Mouse (Mus musculus) thymus, adult 2 months (tissue): Measurements from ENCODE around the gene Gorasp1. TPM values are rescaled to one million over a fixed set of nuclear protein-coding genes. Genes with fewer than 3 reads are reported as not detected.

Experiments
- DNase-seq: peaks from one replicate; pipeline ENCODE4 v3.0.0; 2021
- H3K27ac ChIP-seq: fragments of 200-500 bp; 2 replicates; pipeline ENCODE4 v1.5.1; 2012; ENCODE audit warnings: low read length, control low read depth; ENCODE audit not compliant: control insufficient read depth, insufficient read depth
- H3K27me3 ChIP-seq: fragments of 200-500 bp; 2 replicates; pipeline ENCODE4 v1.6.1; 2012; ENCODE audit warnings: mild to moderate bottlenecking, low read length, moderate library complexity, mixed read lengths; ENCODE audit not compliant: control insufficient read depth, insufficient read depth
- H3K36me3 ChIP-seq: fragments of 200-500 bp; 2 replicates; pipeline ENCODE4 v1.6.1; 2012; ENCODE audit warnings: mild to moderate bottlenecking, low read length, moderate library complexity; ENCODE audit not compliant: control insufficient read depth, insufficient read depth
- H3K4me1 ChIP-seq: fragments of 200-500 bp; replicated peaks from 2 replicates; pipeline ENCODE4 v1.6.1; 2012; ENCODE audit warnings: low read length; ENCODE audit not compliant: control insufficient read depth, insufficient read depth
- H3K4me3 ChIP-seq: fragments of 200-500 bp; 2 replicates; pipeline ENCODE4 v1.5.1; 2012; ENCODE audit warnings: mild to moderate bottlenecking, low read length, control low read depth, moderate library complexity; ENCODE audit not compliant: control insufficient read depth, insufficient read depth
- CTCF ChIP-seq: fragments of 200-500 bp; IDR thresholded peaks from 2 replicates; pipeline ENCODE4 v1.5.1; 2012; ENCODE audit warnings: mild to moderate bottlenecking, control low read depth, low read length, moderate library complexity, borderline replicate concordance; ENCODE audit not compliant: control insufficient read depth, poor library complexity, insufficient read depth; ENCODE audit errors: extremely low read depth
- POLR2A ChIP-seq: fragments of 200-500 bp; IDR thresholded peaks from 2 replicates; pipeline ENCODE4 v1.6.1; 2012; ENCODE audit warnings: mild to moderate bottlenecking, low read length, control low read depth, moderate library complexity; ENCODE audit not compliant: control insufficient read depth, poor library complexity, insufficient read depth; ENCODE audit errors: extremely low read depth
- WGBS: fragments of 180-500 bp; shearing (Covaris S2); methylation state at CpG from one replicate; pipeline ENCODE4 v1.1.7; 2018; 5-methylcytosine and 5-hydroxymethylcytosine counted together
- polyA plus RNA-seq: library from polyadenylated mRNA; depleted of rRNA; stranded (reverse); fragments of >200 nt; gene quantifications from 2 replicates; pipeline ENCODE4 v1.2.3, GENCODE M21; 2012

The Gorasp1 gene
- polyA plus RNA-seq, 1 experiment: 10.8 TPM

DNA sequence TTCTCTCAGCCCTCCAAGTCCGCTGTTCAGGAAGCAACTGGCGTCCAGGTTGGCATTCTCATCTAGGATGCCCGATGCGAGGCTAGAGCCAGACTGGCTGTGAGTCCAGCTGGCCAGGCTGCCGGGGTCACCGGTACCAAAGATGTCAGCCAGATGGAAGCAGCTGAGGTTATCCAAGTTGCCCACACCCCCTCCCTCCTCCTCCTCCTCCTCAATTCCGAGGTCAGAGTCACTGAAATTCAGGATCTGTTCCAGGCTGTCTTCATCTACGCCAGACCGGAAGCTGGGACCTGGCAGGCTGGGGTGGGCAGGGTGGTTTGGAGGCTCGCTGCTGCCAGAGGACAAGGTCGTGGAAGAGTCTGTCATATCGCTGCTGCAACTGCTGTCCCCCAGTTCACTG is 35.2 kb upstream of the Gorasp1 start:
- Histone ChIP-seq H3K4me3 (no peak overlapping the region), H3K4me1 (peaks cover 18% of the 10 kb centered on the region), H3K27ac (no peak overlapping the region), H3K27me3 (no peaks in the 10 kb centered on the region), H3K36me3 (peaks cover 46% of the 10 kb centered on the region)
- TF ChIP-seq CTCF: no peak
- no peak for TF ChIP-seq POLR2A
- DNase-seq: no peak
- 95% methylated on average over 12 of the region's 12 CpGs for WGBS

DNA sequence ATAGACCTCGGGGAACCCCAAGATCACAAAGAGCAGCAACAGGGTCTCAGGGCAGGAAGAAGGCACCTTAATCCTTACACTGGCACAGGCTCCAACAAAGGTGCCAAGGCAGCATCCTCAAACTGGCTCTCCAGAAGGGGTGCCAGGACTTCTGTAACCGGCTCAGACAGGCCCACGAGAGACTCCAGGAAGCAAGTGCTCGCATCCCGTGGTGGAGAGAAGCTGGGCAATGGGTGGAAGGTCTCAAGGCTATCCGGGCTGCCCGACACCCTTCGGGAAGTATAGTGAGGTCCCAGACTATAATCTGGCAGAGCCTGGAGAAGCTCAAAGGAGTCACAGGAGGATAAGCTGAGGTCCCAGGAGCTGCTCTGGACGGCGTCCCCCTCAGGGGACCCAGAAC is 34.8 kb upstream of the Gorasp1 start:
- no peaks in the 10 kb centered on the region for H3K27me3 ChIP-seq
- no peak overlapping the region for H3K4me3 ChIP-seq
- no peak for TF ChIP-seq CTCF
- TF ChIP-seq POLR2A: no peak
- peaks cover 46% of the 10 kb centered on the region for H3K36me3 ChIP-seq
- H3K4me1 ChIP-seq: peaks cover 14% of the 10 kb centered on the region
- no peak for DNase-seq
- H3K27ac ChIP-seq: no peak overlapping the region
- 97% methylated on average over 10 of the region's 10 CpGs for WGBS

DNA sequence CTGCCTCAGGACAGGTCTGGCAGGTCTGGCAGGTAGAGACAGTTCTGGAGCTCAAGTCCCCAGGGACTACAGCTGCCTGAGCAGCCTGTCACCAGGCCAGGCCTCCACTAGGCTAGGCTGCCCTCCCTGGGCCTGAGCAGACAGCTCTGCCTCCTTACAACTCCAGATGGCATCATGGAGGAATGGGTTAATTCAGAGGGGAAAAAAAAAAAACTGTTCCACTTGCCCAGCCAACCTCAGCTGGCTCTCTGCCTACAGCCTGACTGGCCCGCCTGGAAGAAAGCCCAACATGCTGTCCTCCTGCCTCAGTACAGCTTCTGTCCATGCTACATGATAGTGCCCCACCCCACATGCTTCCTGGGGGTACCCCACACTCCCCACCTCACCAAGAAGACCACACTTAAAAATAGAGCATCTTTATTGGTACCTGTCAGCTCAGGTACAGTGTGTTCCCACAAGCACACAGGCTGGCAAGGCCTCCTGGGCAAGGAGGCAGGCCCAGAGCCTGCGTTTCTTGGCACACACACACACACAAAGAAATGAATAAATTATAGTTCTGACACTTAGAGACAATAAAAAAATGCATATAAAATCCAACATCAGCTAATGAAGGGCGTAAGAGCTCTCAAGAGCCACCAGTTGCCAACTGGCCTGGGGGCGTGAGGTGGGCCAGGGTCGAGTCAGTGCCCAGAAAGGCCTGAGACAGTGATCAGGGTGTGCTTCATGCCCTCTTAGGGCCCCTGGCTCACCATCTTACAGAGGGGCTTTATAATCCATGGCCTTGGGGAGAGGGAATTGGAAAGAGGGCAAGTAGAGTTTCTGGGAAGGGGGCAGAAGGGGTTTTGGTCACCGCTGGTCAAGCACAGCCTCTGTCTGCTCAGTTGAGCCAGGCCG is 33.6 kb upstream of the Gorasp1 start:
- no peak for TF ChIP-seq CTCF
- no peak for TF ChIP-seq POLR2A
- WGBS: 95% methylated on average over 7 of the region's 7 CpGs
- DNase-seq: no peak

DNA sequence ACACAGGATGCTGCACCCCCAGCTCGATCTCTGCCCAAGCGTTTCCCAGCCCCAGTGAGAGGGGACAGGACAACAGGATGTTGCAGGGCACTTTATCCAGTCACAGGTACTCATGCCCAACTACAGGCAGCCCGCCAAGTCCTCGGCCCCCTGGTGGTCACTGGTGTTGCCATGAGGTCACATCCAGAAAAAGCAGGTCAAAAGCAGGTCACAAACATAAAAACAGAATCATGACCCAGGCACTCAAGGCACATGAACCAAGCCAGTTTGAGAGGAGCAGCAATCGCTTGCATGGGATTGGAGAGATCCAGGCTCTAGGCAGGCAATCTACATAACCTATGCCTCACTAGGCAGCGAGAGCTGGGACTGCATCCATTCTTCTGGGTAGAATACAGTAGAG is 32.9 kb upstream of the Gorasp1 start:
- TF ChIP-seq POLR2A (no peak), CTCF (peak; percentile 58; the same call in 1 of the 2 replicates)
- DNase-seq: peak; percentile 47
- 0 out of 2 replicates have a peak, but pooled peaks cover 6% of the 10 kb centered on the region for H3K4me1 ChIP-seq
- H3K4me3 ChIP-seq: no peak overlapping the region
- peaks cover 38% of the 10 kb centered on the region for H3K36me3 ChIP-seq
- 68% methylated on average over 6 of the region's 6 CpGs for WGBS
- H3K27ac ChIP-seq: no peak overlapping the region
- H3K27me3 ChIP-seq: no peaks in the 10 kb centered on the region

More for the DNA sequence above, 33.6 kb upstream of the Gorasp1 start:
- Histone ChIP-seq H3K27me3 (no peaks in the 10 kb centered on the region), H3K36me3 (peaks cover 41% of the 10 kb centered on the region), H3K4me1 (0 out of 2 replicates have a peak, but pooled peaks cover 6% of the 10 kb centered on the region), H3K27ac (no peak overlapping the region), H3K4me3 (no peak overlapping the region)

DNA sequence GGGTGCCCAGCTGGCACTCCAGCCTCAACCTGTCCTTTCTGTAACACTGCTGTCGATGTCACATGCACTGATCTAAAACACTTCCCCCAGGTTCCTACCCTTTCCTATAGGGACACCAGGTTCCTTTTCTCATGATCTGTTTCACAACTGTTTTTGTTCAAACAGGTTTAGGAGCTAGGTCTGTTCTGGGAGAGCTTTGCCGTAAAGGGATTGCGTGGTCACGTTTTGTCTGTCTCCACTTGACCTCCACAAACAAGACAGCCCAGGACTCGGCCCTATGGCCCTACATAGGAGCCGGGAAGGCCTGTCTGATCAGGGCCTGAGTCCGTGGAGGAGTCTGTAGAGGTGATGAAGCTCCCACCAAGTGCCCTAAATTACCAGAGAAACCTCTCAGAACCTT is 32.4 kb upstream of the Gorasp1 start:
- H3K4me3 ChIP-seq: no peak overlapping the region
- no peak for DNase-seq
- H3K36me3 ChIP-seq: peaks cover 35% of the 10 kb centered on the region
- 96% methylated on average over 7 of the region's 7 CpGs for WGBS
- no peak for TF ChIP-seq POLR2A
- TF ChIP-seq CTCF: no peak
- no peak overlapping the region for H3K27ac ChIP-seq
- 0 out of 2 replicates have a peak, but pooled peaks cover 6% of the 10 kb centered on the region for H3K4me1 ChIP-seq
- H3K27me3 ChIP-seq: no peaks in the 10 kb centered on the region

DNA sequence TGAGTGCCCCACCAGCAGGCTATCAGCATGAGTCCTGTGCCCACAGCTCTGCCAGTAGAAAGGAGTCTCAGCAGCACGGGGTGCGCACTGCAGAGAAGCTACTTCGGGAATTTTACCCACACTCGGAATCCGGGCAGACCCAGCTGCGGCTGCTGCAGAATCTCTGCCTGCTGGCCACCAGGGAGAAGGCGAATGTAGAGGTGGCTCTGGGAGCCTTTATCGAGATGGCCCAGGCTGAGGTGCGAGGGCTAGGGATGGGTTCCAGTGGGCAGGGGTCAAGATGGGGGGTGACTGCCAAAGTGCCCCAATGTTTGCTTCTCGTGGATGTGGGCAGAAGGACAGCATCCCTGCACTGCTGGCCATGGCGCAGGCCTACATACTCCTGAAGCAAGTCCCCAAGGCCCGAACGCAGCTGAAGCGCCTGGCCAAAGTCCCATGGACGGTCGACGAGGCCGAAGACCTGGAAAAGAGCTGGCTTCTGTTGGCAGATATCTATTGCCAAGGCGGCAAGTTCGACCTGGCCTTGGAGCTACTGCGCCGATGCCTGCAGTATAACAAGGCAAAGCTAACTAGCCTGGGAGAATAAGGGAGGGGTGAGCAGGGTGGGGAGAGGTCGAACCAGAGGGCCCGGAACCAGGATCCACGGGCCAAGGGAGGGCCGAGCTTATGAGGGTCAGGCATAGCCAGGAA is 29.0 kb upstream of the Gorasp1 start:
- Histone ChIP-seq H3K36me3 (peaks cover 2% of the 10 kb centered on the region), H3K27ac (no peak overlapping the region), H3K4me1 (0 out of 2 replicates have a peak, but pooled peaks cover 2% of the 10 kb centered on the region), H3K4me3 (no peak overlapping the region), H3K27me3 (no peaks in the 10 kb centered on the region)
- WGBS: 96% methylated on average over 26 of the region's 26 CpGs
- TF ChIP-seq CTCF (no peak), POLR2A (no peak)
- DNase-seq: no peak
